Mouse (Mus musculus) CH12.LX (cell line): Measurements from ENCODE around the gene Rho.

Experiments
- CTCF ChIP-seq, 2 experiments: IDR thresholded peaks in 1 of 2; conservative IDR thresholded peaks in 1 of 2; 2 replicates each; pipeline ENCODE4 v1.5.1; 2011 to 2012; ENCODE audit warnings: low read depth in 2 of 2, low read length in 2 of 2, improper control_type of control experiment in 1 of 2, inconsistent platforms in 1 of 2, mild to moderate bottlenecking in 1 of 2, moderate library complexity in 1 of 2
- EP300 ChIP-seq: IDR thresholded peaks from 2 replicates; pipeline ENCODE4 v1.6.1; 2011; ENCODE audit warnings: low read length, improper control_type of control experiment
- GABPA ChIP-seq: IDR thresholded peaks from 2 replicates; pipeline ENCODE4 v1.6.1; 2012; ENCODE audit warnings: low read depth, low read length, improper control_type of control experiment, inconsistent platforms; ENCODE audit not compliant: insufficient replicate concordance
- JUND ChIP-seq: conservative IDR thresholded peaks from 2 replicates; pipeline ENCODE4 v1.6.1; 2011; ENCODE audit warnings: low read depth, low read length, improper control_type of control experiment
- POLR2A ChIP-seq: IDR thresholded peaks from 2 replicates; pipeline ENCODE4 v1.6.1; 2011; ENCODE audit warnings: low read depth, mild to moderate bottlenecking, improper control_type of control experiment, low read length

GRCm38 (mm10) chr6:115918615-115919014 is 12.9 kb upstream of the Rho start:
- TF ChIP-seq CTCF (conservative IDR thresholded peaks at IDR 0.05 in 1 of 2, IDR thresholded peaks at IDR 0.05 in 1 of 2; ENCODE audit: low read depth in 2 of 2, low read length in 2 of 2): no peak
- TF ChIP-seq EP300: no peak
- TF ChIP-seq GABPA: no peak
- TF ChIP-seq JUND: no peak
- TF ChIP-seq POLR2A: no peak
